Mouse (Mus musculus): ENCODE data around the gene Btbd9. TPM values are rescaled to one million over a fixed set of nuclear protein-coding genes. Genes with fewer than 3 reads are reported as not detected.

Gene Btbd9
- polyA plus RNA-seq, 1 experiment = 21.3 TPM

DNA sequence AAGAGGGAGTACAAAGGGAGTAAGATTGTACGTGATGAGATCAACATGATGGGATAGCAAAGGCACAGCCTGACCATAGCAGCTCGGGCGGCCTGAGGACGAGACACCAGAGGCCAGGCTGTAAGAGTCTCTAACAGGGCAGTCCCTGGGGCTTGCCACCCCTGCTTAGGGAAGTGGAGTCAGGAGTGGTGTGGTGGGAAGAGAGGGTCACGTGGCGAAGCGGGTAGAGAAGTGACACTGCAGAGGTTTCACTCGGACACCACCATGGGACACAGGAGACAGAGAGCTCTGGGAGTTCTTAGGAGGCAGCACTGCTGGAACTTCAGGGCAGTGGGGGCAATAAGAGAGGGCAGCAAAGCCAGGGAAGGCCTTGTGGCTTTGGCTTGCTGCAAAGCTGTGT, 278.9 kb downstream of the Btbd9 start:
- Histone ChIP-seq H3K4me3 (ENCODE audit: insufficient read depth, low read length) (no peak overlapping the region), H3K27ac (ENCODE audit: insufficient read depth, low read length) (no peak overlapping the region), H3K4me1 (ENCODE audit: control insufficient read depth, insufficient read depth, low read length) (no peaks in the 10 kb centered on the region; the same call in 1 of the 2 replicates)
- TF ChIP-seq CTCF (IDR thresholded peaks at IDR 0.05; ENCODE audit: borderline replicate concordance, insufficient read depth, low read length) = no peak
- TF ChIP-seq POLR2A (IDR thresholded peaks at IDR 0.05; ENCODE audit: low read depth, low read length) = no peak

- H3K27ac ChIP-seq (ENCODE audit: insufficient read depth, low read length) = no peak overlapping the region
- H3K4me1 ChIP-seq (ENCODE audit: control insufficient read depth, insufficient read depth, low read length) = no peaks in the 10 kb centered on the region; the same call in 1 of the 2 replicates
- TF ChIP-seq CTCF (IDR thresholded peaks at IDR 0.05; ENCODE audit: borderline replicate concordance, insufficient read depth, low read length) (no peak), POLR2A (IDR thresholded peaks at IDR 0.05; ENCODE audit: low read depth, low read length) (no peak)
- no peak overlapping the region for H3K4me3 ChIP-seq (ENCODE audit: insufficient read depth, low read length)
Observed at GRCm38 (mm10) chr17:30296069-30296468, 280.2 kb downstream of the Btbd9 start.

DNA sequence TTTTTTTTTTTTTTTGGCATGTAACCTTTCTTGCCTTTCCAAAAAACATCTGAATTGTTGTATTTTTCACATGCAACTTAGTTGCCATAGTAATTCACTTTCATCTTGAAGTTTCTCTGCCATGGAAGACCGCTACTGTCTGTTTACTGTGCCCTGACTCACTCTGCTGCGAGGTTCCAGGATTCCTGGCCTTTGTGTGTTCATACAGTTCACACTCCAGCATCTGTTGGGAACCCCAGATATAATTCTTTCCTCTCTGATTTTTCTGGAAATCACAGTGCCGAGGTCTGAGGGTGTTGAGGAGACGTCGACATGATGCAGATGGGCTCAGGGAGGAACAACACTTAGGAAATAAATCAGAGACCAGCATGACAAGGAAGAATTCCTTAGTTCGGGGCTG, 283.6 kb downstream of the Btbd9 start:
- no peaks in the 10 kb centered on the region; the same call in 1 of the 2 replicates for H3K4me1 ChIP-seq (ENCODE audit: control insufficient read depth, insufficient read depth, low read length)
- no peak overlapping the region for H3K27ac ChIP-seq (ENCODE audit: insufficient read depth, low read length)
- no peak for TF ChIP-seq CTCF (IDR thresholded peaks at IDR 0.05; ENCODE audit: borderline replicate concordance, insufficient read depth, low read length)
- TF ChIP-seq POLR2A (IDR thresholded peaks at IDR 0.05; ENCODE audit: low read depth, low read length) = no peak
- no peak overlapping the region for H3K4me3 ChIP-seq (ENCODE audit: insufficient read depth, low read length)

- no peaks in the 10 kb centered on the region for H3K4me1 ChIP-seq (ENCODE audit: control insufficient read depth, insufficient read depth, low read length)
- TF ChIP-seq POLR2A (IDR thresholded peaks at IDR 0.05; ENCODE audit: low read depth, low read length) = no peak
- TF ChIP-seq CTCF (IDR thresholded peaks at IDR 0.05; ENCODE audit: borderline replicate concordance, insufficient read depth, low read length) = no peak
- no peak overlapping the region for H3K27ac ChIP-seq (ENCODE audit: insufficient read depth, low read length)
- no peak overlapping the region for H3K4me3 ChIP-seq (ENCODE audit: insufficient read depth, low read length)
Observed at GRCm38 (mm10) chr17:30285641-30286040, 290.6 kb downstream of the Btbd9 start.

GRCm38 (mm10) chr17:30283460-30284050, 292.7 kb downstream of the Btbd9 start:
- Histone ChIP-seq H3K27ac (ENCODE audit: insufficient read depth, low read length) (no peak overlapping the region), H3K4me3 (ENCODE audit: insufficient read depth, low read length) (no peak overlapping the region), H3K4me1 (ENCODE audit: control insufficient read depth, insufficient read depth, low read length) (no peaks in the 10 kb centered on the region)
- TF ChIP-seq POLR2A (IDR thresholded peaks at IDR 0.05; ENCODE audit: low read depth, low read length) (no peak), CTCF (IDR thresholded peaks at IDR 0.05; ENCODE audit: borderline replicate concordance, insufficient read depth, low read length) (no peak)

DNA sequence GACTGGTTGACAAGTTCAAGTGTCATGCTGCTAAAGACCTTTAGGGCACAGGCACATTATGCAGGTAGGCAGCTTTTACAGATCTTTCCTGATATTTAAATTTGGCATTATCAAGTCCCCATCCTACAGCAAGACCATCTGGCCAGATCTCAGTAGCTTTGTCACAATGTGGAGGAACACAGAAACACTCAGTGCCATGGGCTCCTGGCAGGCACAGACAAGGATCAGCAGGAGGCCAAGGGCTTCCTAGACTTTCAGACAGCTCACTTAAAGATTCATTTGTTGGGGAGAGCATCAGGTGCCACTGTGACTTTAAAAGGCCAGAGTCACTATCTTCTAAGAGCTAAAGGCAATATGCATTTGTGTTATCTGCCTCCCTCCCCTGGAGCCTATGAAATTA, 293.3 kb downstream of the Btbd9 start:
- no peak for TF ChIP-seq POLR2A (IDR thresholded peaks at IDR 0.05; ENCODE audit: low read depth, low read length)
- TF ChIP-seq CTCF (IDR thresholded peaks at IDR 0.05; ENCODE audit: borderline replicate concordance, insufficient read depth, low read length) = no peak

GRCm38 (mm10) chr17:30280323-30281118, 295.8 kb downstream of the Btbd9 start:
- TF ChIP-seq POLR2A (IDR thresholded peaks at IDR 0.05; ENCODE audit: low read depth, low read length) = no peak
- TF ChIP-seq CTCF (IDR thresholded peaks at IDR 0.05; ENCODE audit: borderline replicate concordance, insufficient read depth, low read length) = no peak
- H3K27ac ChIP-seq (ENCODE audit: insufficient read depth, low read length) = no peak overlapping the region

More for the DNA sequence above, 293.3 kb downstream of the Btbd9 start:
- H3K4me3 ChIP-seq (ENCODE audit: insufficient read depth, low read length) = no peak overlapping the region
- H3K27ac ChIP-seq (ENCODE audit: insufficient read depth, low read length) = no peak overlapping the region
- H3K4me1 ChIP-seq (ENCODE audit: control insufficient read depth, insufficient read depth, low read length) = no peaks in the 10 kb centered on the region

GRCm38 (mm10) chr17:30279684-30280083, 296.6 kb downstream of the Btbd9 start:
- no peak overlapping the region for H3K4me3 ChIP-seq (ENCODE audit: insufficient read depth, low read length)
- no peak overlapping the region for H3K27ac ChIP-seq (ENCODE audit: insufficient read depth, low read length)
- no peaks in the 10 kb centered on the region for H3K4me1 ChIP-seq (ENCODE audit: control insufficient read depth, insufficient read depth, low read length)
- TF ChIP-seq POLR2A (IDR thresholded peaks at IDR 0.05; ENCODE audit: low read depth, low read length) (no peak), CTCF (IDR thresholded peaks at IDR 0.05; ENCODE audit: borderline replicate concordance, insufficient read depth, low read length) (no peak)

More at GRCm38 (mm10) chr17:30280323-30281118, 295.8 kb downstream of the Btbd9 start:
- H3K4me1 ChIP-seq (ENCODE audit: control insufficient read depth, insufficient read depth, low read length) = no peaks in the 10 kb centered on the region
- H3K4me3 ChIP-seq (ENCODE audit: insufficient read depth, low read length) = no peak overlapping the region

GRCm38 (mm10) chr17:30278596-30279378, 297.5 kb downstream of the Btbd9 start:
- H3K4me3 ChIP-seq (ENCODE audit: insufficient read depth, low read length) = no peak overlapping the region
- TF ChIP-seq POLR2A (IDR thresholded peaks at IDR 0.05; ENCODE audit: low read depth, low read length) (no peak), CTCF (IDR thresholded peaks at IDR 0.05; ENCODE audit: borderline replicate concordance, insufficient read depth, low read length) (no peak)
- H3K4me1 ChIP-seq (ENCODE audit: control insufficient read depth, insufficient read depth, low read length) = no peaks in the 10 kb centered on the region
- no peak overlapping the region for H3K27ac ChIP-seq (ENCODE audit: insufficient read depth, low read length)
